ENCODE assay signal across 24 mouse cellular contexts in genomic region chr9:15120209-15120608, GRCm38 (mm10). TPM values are rescaled to one million over a fixed set of nuclear protein-coding genes. Genes with fewer than 3 reads are reported as not detected.
DNase-seq lines count a peak whose midpoint lies in the region; ATAC-seq and TF ChIP-seq lines count a peak whose summit lies in the region.
"Had no signal": no experiment of that assay in that cellular context is flagged by ENCODE, and none has a peak within 500 bp of the region (broad histone marks: within the 10 kb centered on the region; RNA-seq: fewer than 3 reads in every experiment).

No protein-coding gene starts in this region.

- no peaks in the 10 kb centered on the region for H3K4me1 ChIP-seq in kidney, postnatal 0 days (replicated peaks; ENCODE audit: insufficient read depth, low read length)
- no peaks in the 10 kb centered on the region for H3K4me1 ChIP-seq in kidney, embryonic 15.5 days
- no peaks in the 10 kb centered on the region for H3K4me1 ChIP-seq in ES-Bruce4 (ENCODE audit: control insufficient read depth, insufficient read depth, low read length)
- H3K4me1 ChIP-seq: heart, embryonic 15.5 days; hindbrain, embryonic 10.5 days; midbrain, embryonic 15.5 days; stomach, embryonic 15.5 days had no signal

- H3K9me3 ChIP-seq in kidney, postnatal 0 days (replicated peaks; ENCODE audit: low read length): no peaks in the 10 kb centered on the region
- H3K9me3 ChIP-seq in kidney, embryonic 15.5 days (replicated peaks): no peaks in the 10 kb centered on the region
- H3K9me3 ChIP-seq in ES-Bruce4 (replicated peaks; ENCODE audit: control insufficient read depth, insufficient read depth, low read length, poor library complexity, severe bottlenecking): peaks cover 12% of the 10 kb centered on the region; the same call in 1 of the 2 replicates
- H3K9me3 ChIP-seq: heart, embryonic 15.5 days; hindbrain, embryonic 10.5 days; midbrain, embryonic 15.5 days; stomach, embryonic 15.5 days had no signal

- H3K4me2 ChIP-seq in kidney, postnatal 0 days (ENCODE audit: low read length): no peak overlapping the region
- H3K4me2 ChIP-seq in kidney, embryonic 15.5 days: no peak overlapping the region
- peak overlapping the region; percentile 10 for H3K4me2 ChIP-seq in myocyte (ENCODE audit: low read depth)
- H3K4me2 ChIP-seq: heart, embryonic 15.5 days; midbrain, embryonic 15.5 days; stomach, embryonic 15.5 days had no signal

- no peaks in the 10 kb centered on the region for H3K27me3 ChIP-seq in kidney, postnatal 0 days (ENCODE audit: insufficient read depth, low read length)
- H3K27me3 ChIP-seq in kidney, embryonic 15.5 days: no peaks in the 10 kb centered on the region
- H3K27me3 ChIP-seq in ES-Bruce4 (ENCODE audit: control insufficient read depth, insufficient read depth, low read length, poor library complexity, severe bottlenecking) (no peaks in the 10 kb centered on the region), myocyte (ENCODE audit: control insufficient read depth, insufficient read depth, insufficient read length) (no peaks in the 10 kb centered on the region)
- H3K27me3 ChIP-seq: heart, embryonic 15.5 days; midbrain, embryonic 15.5 days; stomach, embryonic 15.5 days had no signal

- TF ChIP-seq CTCF in kidney, postnatal 0 days (IDR thresholded peaks at IDR 0.05; ENCODE audit: low read depth): peak; percentile 17; the same call in 1 of the 2 replicates
- TF ChIP-seq CTCF in ES-Bruce4 (IDR thresholded peaks at IDR 0.05; ENCODE audit: low read depth, low read length): peak; percentile 8

- H3K9ac ChIP-seq in kidney, postnatal 0 days (ENCODE audit: low read depth, low read length): no peak overlapping the region
- H3K9ac ChIP-seq in kidney, embryonic 15.5 days: no peak overlapping the region
- H3K9ac ChIP-seq in ES-Bruce4 (ENCODE audit: low read depth, poor library complexity, severe bottlenecking): no peak overlapping the region
- H3K9ac ChIP-seq: heart, embryonic 15.5 days; midbrain, embryonic 15.5 days; stomach, embryonic 15.5 days had no signal

- no peak overlapping the region for H3K4me3 ChIP-seq in kidney, postnatal 0 days (replicated peaks; ENCODE audit: low read depth, low read length)
- H3K4me3 ChIP-seq in kidney, embryonic 15.5 days (replicated peaks): no peak overlapping the region
- no peak overlapping the region for H3K4me3 ChIP-seq in ES-Bruce4 (ENCODE audit: low read depth, low read length)
- H3K4me3 ChIP-seq in myocyte: no peak overlapping the region
- H3K4me3 ChIP-seq: heart, adult 2 months; heart, embryonic 15.5 days; hindbrain, embryonic 10.5 days; midbrain, embryonic 15.5 days; stomach, embryonic 15.5 days had no signal

- no peaks in the 10 kb centered on the region for H3K36me3 ChIP-seq in kidney, postnatal 0 days (ENCODE audit: insufficient read depth, low read length)
- no peaks in the 10 kb centered on the region for H3K36me3 ChIP-seq in kidney, embryonic 15.5 days
- H3K36me3 ChIP-seq in ES-Bruce4 (ENCODE audit: control insufficient read depth, insufficient read depth, low read length, poor library complexity, severe bottlenecking) (no peaks in the 10 kb centered on the region), myocyte (ENCODE audit: control insufficient read depth, insufficient read depth) (no peaks in the 10 kb centered on the region)
- H3K36me3 ChIP-seq: heart, embryonic 15.5 days; hindbrain, embryonic 10.5 days; midbrain, embryonic 15.5 days; stomach, embryonic 15.5 days had no signal

- H3K79me2 ChIP-seq in myocyte (ENCODE audit: control insufficient read depth, insufficient read depth): no peaks in the 10 kb centered on the region

- no peak overlapping the region for H3K27ac ChIP-seq in kidney, postnatal 0 days
- H3K27ac ChIP-seq in kidney, embryonic 15.5 days: no peak overlapping the region
- H3K27ac ChIP-seq in ES-Bruce4 (ENCODE audit: insufficient read depth, low read length): peak overlapping the region; percentile 39; the same call in 1 of the 2 replicates
- H3K27ac ChIP-seq: heart, adult 2 months; heart, embryonic 15.5 days; hindbrain, embryonic 10.5 days; macrophage; midbrain, embryonic 15.5 days; stomach, embryonic 15.5 days had no signal

- 56% methylated on average over 5 of the region's 5 CpGs for whole genome bisulfite sequencing in kidney, postnatal 0 days
- WGBS in kidney, embryonic 15.5 days: 44% methylated on average over 5 of the region's 5 CpGs

- TF ChIP-seq POLR2A in ES-Bruce4 (IDR thresholded peaks at IDR 0.05; ENCODE audit: insufficient read depth, low read length) (no peak), myocyte (IDR thresholded peaks at IDR 0.05; ENCODE audit: insufficient read length, low read depth) (no peak)

- no peak for DNase-seq in kidney, postnatal 0 days (ENCODE audit: low spot score)
- DNase-seq in 416B (ENCODE audit: low read depth): peak; percentile 8
- no peak for DNase-seq in heart, postnatal 4 days
- no peak for DNase-seq in T-cell, adult 2 months (ENCODE audit: low spot score)
- DNase-seq: cerebellum, adult 11-12 months; cerebellum, postnatal 36 days; gastrocnemius, postnatal 10 days; heart, adult 2 months; kidney, postnatal 14 days; lung, adult 2 months; spleen, adult 18-20 months had no signal

- no peak overlapping the region for H3ac ChIP-seq in myocyte (ENCODE audit: control insufficient read depth, insufficient read length)

- ATAC-seq in kidney, postnatal 0 days (replicated peaks; ENCODE audit: low FRiP score, low read depth): no peak
- ATAC-seq in kidney, embryonic 15.5 days (replicated peaks; ENCODE audit: low FRiP score): no peak
- ATAC-seq: inflammation-experienced regulatory T-cells, adult 6 months; midbrain, embryonic 15.5 days had no signal

- TF ChIP-seq EP300 in ES-Bruce4 (IDR thresholded peaks at IDR 0.05; ENCODE audit: insufficient read depth, low read depth, low read length): no peak

TF ChIP-seq in myocyte, 11 proteins besides CTCF, POLR2A, EP300 and RAD21:
- TF ChIP-seq TCF3 (IDR thresholded peaks at IDR 0.05; ENCODE audit: insufficient read length, low read depth): no peak
- TF ChIP-seq E2F4 (IDR thresholded peaks at IDR 0.05; ENCODE audit: insufficient read depth): no peak
- TF ChIP-seq CEBPB (IDR thresholded peaks at IDR 0.05; ENCODE audit: insufficient read depth, poor library complexity, severe bottlenecking): no peak
- TF ChIP-seq TCF12 (IDR thresholded peaks at IDR 0.05; ENCODE audit: insufficient read depth, poor library complexity, severe bottlenecking): no peak
- TF ChIP-seq REST (IDR thresholded peaks at IDR 0.05; ENCODE audit: insufficient read depth, insufficient read length): no peak
- TF ChIP-seq MYOG (IDR thresholded peaks at IDR 0.05; ENCODE audit: control insufficient read depth in 1 of 3, insufficient read depth in 1 of 3, insufficient read length in 2 of 3, low read depth in 2 of 3): no peak
- no peak for TF ChIP-seq USF1 (IDR thresholded peaks at IDR 0.05; ENCODE audit: low read depth)
- no peak for TF ChIP-seq POLR2AphosphoS2 (IDR thresholded peaks at IDR 0.05; ENCODE audit: insufficient read length, low read depth)
- TF ChIP-seq MYOD1 (IDR thresholded peaks at IDR 0.05; ENCODE audit: control insufficient read depth in 1 of 3, insufficient read length in 2 of 3, low read depth in 2 of 3): no peak
- no peak for TF ChIP-seq MAX (IDR thresholded peaks at IDR 0.05; ENCODE audit: low read depth)
- no peak for TF ChIP-seq SRF (IDR thresholded peaks at IDR 0.05; ENCODE audit: control insufficient read depth, insufficient read length, low read depth)

RNA-seq across cellular contexts. Expression of gene Hephl1, which starts 8.3 kb away (rescaled TPM):
- polyA plus RNA-seq in kidney, postnatal 0 days (2015; fragmentation: Nextera tagmentation; extraction: Ambion mirVana): not detected in 2 replicates
- 0.05 TPM in 1 of 2 replicates, not detected in the other for polyA plus RNA-seq in kidney, embryonic 15.5 days (2015; fragmentation: Nextera tagmentation; extraction: Ambion mirVana)
- not detected in 2 replicates for polyA plus RNA-seq in ES-Bruce4 (2011; ENCODE audit: insufficient read depth, insufficient read length, low read depth, missing spikeins)
- polyA plus RNA-seq in myocyte (2012; fragmentation: generic; extraction: Trizol): 10.6 TPM
- total RNA-seq in heart, postnatal 4 days (2021): under 1 TPM; 0.05 to 0.09 TPM
- total RNA-seq: layer of hippocampus, postnatal 10 days had no signal
- polyA plus RNA-seq: brain, embryonic 14.5 days; forebrain, embryonic 11.5 days; hindbrain, embryonic 10.5 days; inflammation-experienced regulatory T-cells, adult 6 months; macrophage; midbrain, embryonic 15.5 days; neural tube, embryonic 11.5 days; stomach, embryonic 15.5 days had no signal

Comparison
In these comparisons a context has a peak if more than half of its experiments do, and no peak if none do; other contexts are left out.
1. RNA of gene Hephl1, which starts 8.3 kb away (polyA plus RNA-seq): 10.6 TPM in myocyte (single experiment); 0.05 TPM in kidney, embryonic 15.5 days, not detected in kidney, postnatal 0 days and not detected in ES-Bruce4; every median in the first group is over 10 times any median in the second.